Mouse (Mus musculus): Measurements from ENCODE around the gene Prkag1.

The Prkag1 gene

DNA sequence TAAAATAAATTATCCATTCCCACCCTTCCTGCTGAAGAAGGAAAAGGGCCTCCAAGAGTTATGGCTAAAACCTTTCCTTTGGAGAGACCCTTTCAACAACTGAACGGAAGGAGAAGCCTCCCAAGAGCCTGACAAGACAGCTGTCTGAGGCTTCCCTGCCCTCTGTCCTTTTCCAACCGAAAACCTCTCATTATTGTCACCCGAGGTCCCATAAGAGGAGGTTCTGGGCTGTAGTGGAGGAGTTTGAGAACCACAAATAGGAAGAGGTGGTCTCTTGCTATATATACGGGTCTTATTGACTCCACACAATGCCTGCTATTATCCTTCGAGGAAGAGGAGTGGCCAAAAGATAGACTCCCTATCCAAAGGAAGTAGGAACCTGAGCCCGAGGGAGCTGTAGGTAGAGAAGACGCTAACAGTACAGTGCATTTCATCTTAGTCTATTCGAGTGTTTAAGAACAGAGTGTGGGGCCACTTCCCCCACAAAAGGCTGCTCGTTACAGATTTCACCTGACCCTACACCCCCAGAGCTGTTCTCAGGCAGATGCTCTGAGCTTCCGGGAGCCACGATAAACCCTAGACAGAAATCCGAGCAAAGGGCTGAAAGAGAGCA is 59.4 kb downstream of the Prkag1 start:
- no peak for DNase-seq (ENCODE audit: low spot score in 2 of 2)

DNA sequence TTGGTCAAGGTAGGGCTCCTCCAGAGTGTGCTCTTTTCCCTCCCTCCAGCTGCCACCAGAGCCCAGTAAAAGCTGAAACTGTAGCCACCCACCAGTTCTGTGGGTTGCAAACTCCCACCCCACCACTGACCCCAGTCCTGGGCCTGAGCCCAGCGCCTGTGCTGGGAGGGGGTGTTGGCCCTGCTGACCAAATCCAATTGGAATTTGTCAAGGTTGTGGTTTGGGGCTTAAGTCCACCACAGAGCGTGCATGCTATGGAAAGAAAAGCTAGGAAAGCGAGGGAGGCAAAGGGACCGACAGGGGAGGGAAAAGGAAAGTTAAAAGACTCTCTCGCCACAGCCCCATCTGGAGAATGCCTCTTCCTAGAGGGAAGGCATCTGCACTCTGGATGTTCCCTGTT is 63.1 kb downstream of the Prkag1 start:
- no peak for DNase-seq (ENCODE audit: low spot score in 2 of 2)

- DNase-seq (ENCODE audit: low spot score in 2 of 2), result no peak
Measured at GRCm38 (mm10) chr15:98765929-98766328, 65.4 kb downstream of the Prkag1 start.

Data from frontal cortex, postnatal 14 days (tissue).